Mouse (Mus musculus) bone marrow macrophage, adult 2 months (primary cell): Measurements from ENCODE around the gene Hist1h2bn. TPM values are rescaled to one million over a fixed set of nuclear protein-coding genes. Genes with fewer than 3 reads are reported as not detected.
A peak's percentile ranks its signal among the peaks of the same experiment; 100 is the strongest.

Experiments used
- H3K27ac ChIP-seq: 2 replicates; pipeline ENCODE4 v1.5.1; 2012; ENCODE audit warnings: low read depth, low read length; ENCODE audit not compliant: insufficient read depth
- H3K4me1 ChIP-seq: 2 replicates; pipeline ENCODE4 v1.6.1; 2012; ENCODE audit warnings: low read length; ENCODE audit not compliant: control insufficient read depth, insufficient read depth
- H3K4me3 ChIP-seq: 2 replicates; pipeline ENCODE4 v1.5.1; 2012; ENCODE audit warnings: mild to moderate bottlenecking, low read length, moderate library complexity; ENCODE audit not compliant: insufficient read depth
- CTCF ChIP-seq: IDR thresholded peaks from 2 replicates; pipeline ENCODE4 v1.5.1; 2012; ENCODE audit warnings: low read depth, mild to moderate bottlenecking, low read length, moderate library complexity
- POLR2A ChIP-seq: IDR thresholded peaks from 2 replicates; pipeline ENCODE4 v1.6.1; 2012; ENCODE audit warnings: mild to moderate bottlenecking, low read depth, low read length, borderline replicate concordance
- polyA plus RNA-seq: library from polyadenylated mRNA; stranded (reverse); fragments of >200 nt; gene quantifications from 2 replicates; pipeline ENCODE4 v1.2.4, GENCODE M21; 2012; ENCODE audit not compliant: missing spikeins, insufficient read depth, insufficient read length

The Hist1h2bn gene
- polyA plus RNA-seq, 1 experiment: 7.3 TPM

- Histone ChIP-seq H3K4me1 (peaks cover 16% of the 10 kb centered on the region), H3K27ac (peak overlapping the region; percentile 90), H3K4me3 (peak overlapping the region; percentile 31)
- TF ChIP-seq POLR2A (no peak), CTCF (no peak)
Measured at GRCm38 (mm10) chr13:21718381-21719080, 35.4 kb upstream of the Hist1h2bn start.

DNA sequence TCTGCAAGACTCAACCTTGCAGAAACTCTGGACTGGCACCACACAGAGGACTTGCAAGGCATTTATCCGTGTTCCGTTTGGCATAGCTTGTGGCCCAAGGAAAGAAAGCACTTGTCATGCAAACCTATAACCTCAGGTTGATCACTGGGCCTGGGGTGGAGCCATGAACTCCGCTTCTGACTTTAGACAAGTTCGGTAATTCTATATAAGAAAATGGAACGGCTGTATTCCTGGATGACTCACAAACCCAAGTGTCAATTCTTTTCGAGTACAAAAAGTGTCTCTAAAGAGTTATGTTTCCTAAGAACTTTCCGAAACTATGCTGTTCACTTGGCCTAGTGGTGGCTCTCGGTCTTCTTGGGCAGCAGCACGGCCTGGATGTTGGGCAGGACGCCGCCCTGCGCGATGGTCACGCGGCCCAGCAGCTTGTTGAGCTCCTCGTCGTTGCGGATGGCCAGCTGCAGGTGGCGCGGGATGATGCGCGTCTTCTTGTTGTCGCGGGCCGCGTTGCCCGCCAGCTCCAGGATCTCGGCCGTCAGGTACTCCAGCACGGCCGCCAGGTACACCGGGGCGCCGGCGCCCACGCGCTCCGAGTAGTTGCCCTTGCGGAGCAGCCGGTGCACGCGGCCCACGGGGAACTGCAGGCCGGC is 32.7 kb upstream of the Hist1h2bn start:
- H3K27ac ChIP-seq: peak overlapping the region; percentile 91
- peak overlapping the region; percentile 44 for H3K4me3 ChIP-seq
- H3K4me1 ChIP-seq: peaks cover 18% of the 10 kb centered on the region

- Histone ChIP-seq H3K4me1 (peaks cover 20% of the 10 kb centered on the region), H3K4me3 (peak within 1 kb of the TSS; percentile 49), H3K27ac (peak within 1 kb of the TSS; percentile 91)
- TF ChIP-seq POLR2A: peak; percentile 35; the same call in 1 of the 2 replicates
Measured at GRCm38 (mm10) chr13:21721757-21722372, 32.1 kb upstream of the Hist1h2bn start, which contains the start of gene Hist1h2bm. Gene Hist1h2bm (plus strand): TSS chr13:21722044.

DNA sequence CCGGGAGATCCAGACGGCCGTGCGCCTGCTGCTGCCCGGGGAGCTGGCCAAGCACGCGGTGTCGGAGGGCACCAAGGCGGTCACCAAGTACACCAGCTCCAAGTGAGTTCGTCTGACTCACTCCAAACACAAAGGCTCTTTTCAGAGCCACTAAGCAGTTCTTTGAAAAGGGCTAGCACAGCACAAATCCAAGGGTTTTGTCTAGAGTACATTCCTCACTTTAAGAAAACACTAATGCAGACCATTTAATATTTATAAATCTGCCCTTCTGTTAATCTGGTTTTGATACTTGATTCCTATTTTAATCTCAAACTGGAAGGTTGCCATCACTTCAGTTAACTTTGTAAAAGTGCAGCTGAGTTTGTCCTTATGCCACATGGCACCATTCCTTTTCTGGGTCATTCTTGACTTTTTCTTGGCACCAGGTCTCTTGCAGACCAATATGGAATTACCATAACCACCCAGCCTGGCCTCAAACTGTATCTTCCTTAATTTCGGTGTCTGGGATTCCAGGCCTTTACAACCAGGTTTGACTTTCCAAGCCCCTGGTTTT is 31.5 kb upstream of the Hist1h2bn start:
- no peak for TF ChIP-seq POLR2A
- TF ChIP-seq CTCF: no peak
- H3K4me3 ChIP-seq: peak overlapping the region; percentile 49
- H3K4me1 ChIP-seq: peaks cover 23% of the 10 kb centered on the region
- peak overlapping the region; percentile 59 for H3K27ac ChIP-seq

DNA sequence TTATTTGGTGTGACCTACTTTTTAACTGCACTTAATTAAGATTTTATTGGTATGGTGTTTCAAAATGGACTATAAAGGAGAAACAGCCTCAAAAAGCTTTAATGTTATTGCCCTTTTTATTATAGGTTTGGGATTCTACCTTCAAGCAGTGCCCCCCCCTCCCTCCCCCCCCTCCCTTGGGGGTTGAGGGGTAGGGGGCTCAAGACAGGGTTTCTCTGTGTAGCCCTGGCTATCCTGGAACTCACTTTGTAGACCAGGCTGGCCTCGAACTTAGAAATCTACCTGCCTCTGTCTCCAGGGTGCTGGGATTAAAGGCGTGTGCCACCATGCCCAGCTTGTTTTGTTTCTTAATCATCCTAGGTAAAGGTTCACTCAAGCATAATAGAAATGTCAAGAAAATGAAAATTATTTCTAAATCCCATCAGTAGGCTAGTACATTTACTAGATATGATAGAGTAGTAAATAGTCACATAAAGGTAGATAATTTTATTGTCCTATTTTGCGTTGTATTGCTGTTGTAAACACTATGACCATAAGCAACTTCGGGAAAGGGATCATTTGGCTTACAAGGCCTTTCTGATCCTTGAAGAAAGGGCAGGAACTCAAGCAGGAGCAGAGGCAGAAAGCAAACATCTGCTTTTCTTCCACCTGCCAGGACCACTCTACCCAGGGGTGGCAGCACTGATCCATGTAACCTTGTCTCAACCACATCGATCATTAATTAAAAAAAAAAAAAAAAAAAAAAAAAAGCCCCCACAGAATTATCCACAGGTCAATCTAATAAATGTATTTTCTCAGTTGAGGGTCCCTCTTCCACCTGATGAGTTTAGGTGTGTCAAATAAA is 30.7 kb upstream of the Hist1h2bn start:
- no peak overlapping the region for H3K4me3 ChIP-seq
- no peak for TF ChIP-seq POLR2A
- no peak for TF ChIP-seq CTCF
- no peak overlapping the region; the same call in 1 of the 2 replicates for H3K27ac ChIP-seq

GRCm38 (mm10) chr13:21727948-21728572 is 25.9 kb upstream of the Hist1h2bn start:
- no peak overlapping the region for H3K4me3 ChIP-seq
- H3K27ac ChIP-seq: no peak overlapping the region
- H3K4me1 ChIP-seq: peaks cover 17% of the 10 kb centered on the region
- TF ChIP-seq POLR2A (no peak), CTCF (no peak)

More for the DNA sequence above, 30.7 kb upstream of the Hist1h2bn start:
- H3K4me1 ChIP-seq: peaks cover 23% of the 10 kb centered on the region

- no peak overlapping the region for H3K27ac ChIP-seq
- peaks cover 17% of the 10 kb centered on the region for H3K4me1 ChIP-seq
- TF ChIP-seq POLR2A (no peak), CTCF (no peak)
Measured at GRCm38 (mm10) chr13:21729544-21729943, 24.4 kb upstream of the Hist1h2bn start.

GRCm38 (mm10) chr13:21733466-21733865 is 20.5 kb upstream of the Hist1h2bn start:
- no peak overlapping the region for H3K4me3 ChIP-seq
- H3K4me1 ChIP-seq: peaks cover 12% of the 10 kb centered on the region
- no peak for TF ChIP-seq POLR2A
- no peak for TF ChIP-seq CTCF
- H3K27ac ChIP-seq: no peak overlapping the region

More at GRCm38 (mm10) chr13:21729544-21729943, 24.4 kb upstream of the Hist1h2bn start:
- no peak overlapping the region for H3K4me3 ChIP-seq
